Mouse (Mus musculus): ENCODE measurements around the gene Adarb1.

The Adarb1 gene

GRCm38 (mm10) chr10:77435343-77435742 lies 17.3 kb upstream of the Adarb1 start:
- DNase-seq (ENCODE audit: extremely low read depth, low read depth): no peak

DNA sequence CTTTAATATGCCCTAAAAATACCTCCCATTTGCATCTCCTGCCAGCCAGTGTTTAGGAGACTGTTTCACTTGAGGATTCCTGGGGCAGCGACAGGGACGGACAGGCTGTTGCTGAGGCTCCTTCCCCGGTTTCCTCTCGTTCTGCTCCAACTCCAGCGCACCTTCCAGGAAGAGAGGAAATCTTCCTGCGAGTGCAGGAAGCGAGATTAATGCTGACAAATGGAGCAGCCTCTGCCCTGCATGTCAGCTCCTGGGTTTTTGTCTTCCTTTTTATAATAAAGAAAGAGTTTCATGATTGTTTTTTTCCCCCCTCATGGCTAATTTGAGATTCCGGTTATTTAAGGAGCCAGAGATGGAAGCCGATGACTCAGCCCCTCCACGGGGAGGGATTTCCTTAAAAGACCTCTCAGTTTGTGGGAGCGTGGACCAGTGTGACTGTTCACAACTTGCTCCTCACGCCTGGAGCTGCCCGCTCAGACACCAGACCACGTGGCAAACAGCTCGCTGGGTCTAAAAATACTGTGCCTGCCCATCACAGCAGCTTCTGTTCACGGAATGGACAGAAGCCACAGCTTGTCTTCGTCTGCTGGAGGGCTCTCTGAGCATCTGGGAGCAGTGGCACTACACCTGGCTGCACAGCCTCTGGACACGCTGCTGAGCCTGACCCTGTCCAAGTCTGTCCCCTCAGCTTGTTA lies 16.5 kb upstream of the Adarb1 start:
- DNase-seq (ENCODE audit: extremely low read depth, low read depth): no peak

- DNase-seq (ENCODE audit: extremely low read depth, low read depth): no peak
Measured at GRCm38 (mm10) chr10:77434076-77434456, 16.0 kb upstream of the Adarb1 start.

GRCm38 (mm10) chr10:77430771-77431170 lies 12.7 kb upstream of the Adarb1 start:
- no peak for DNase-seq (ENCODE audit: extremely low read depth, low read depth)

DNA sequence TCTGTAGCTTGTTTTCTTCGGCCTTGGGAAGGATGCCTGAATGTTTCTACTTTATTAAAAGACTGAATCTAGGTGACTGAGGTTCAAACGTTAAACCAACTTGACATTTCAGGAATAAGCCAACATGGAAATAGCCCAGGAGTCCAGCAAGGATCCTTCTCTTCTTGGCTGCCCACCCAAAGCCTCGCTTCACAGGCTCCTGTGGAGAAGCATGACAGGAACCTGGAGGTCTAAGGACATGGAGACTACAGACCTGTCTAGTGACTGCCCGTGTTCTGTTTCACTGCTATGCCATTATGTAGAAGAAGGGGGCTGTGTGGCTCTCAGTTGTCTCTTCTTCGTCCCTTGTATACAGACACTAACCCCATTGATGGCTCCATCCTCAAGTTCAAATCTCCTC lies 11.9 kb upstream of the Adarb1 start:
- DNase-seq (ENCODE audit: extremely low read depth, low read depth): no peak

DNA sequence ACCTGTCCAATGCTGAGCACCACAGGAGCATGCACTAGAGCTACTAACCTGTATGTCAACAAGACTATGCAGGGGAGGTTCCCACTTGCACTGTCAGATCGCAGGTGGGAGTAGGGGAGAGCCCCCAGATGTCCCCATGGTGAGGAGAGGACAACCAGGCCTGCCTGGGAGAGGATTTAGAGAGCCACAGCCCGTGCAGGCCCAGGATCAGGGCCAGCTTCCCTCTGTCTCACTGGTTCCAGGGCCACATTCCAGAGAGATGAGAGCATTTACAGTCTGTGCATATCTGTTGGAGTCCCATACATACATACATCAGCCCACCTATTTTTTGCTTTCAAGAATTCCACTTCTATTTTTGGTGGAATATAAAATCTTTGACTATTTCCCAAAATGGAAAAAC lies 9.5 kb upstream of the Adarb1 start:
- no peak for DNase-seq (ENCODE audit: extremely low read depth, low read depth)

- DNase-seq (ENCODE audit: extremely low read depth, low read depth): no peak
Measured at GRCm38 (mm10) chr10:77420190-77420589, 2.1 kb upstream of the Adarb1 start.

DNA sequence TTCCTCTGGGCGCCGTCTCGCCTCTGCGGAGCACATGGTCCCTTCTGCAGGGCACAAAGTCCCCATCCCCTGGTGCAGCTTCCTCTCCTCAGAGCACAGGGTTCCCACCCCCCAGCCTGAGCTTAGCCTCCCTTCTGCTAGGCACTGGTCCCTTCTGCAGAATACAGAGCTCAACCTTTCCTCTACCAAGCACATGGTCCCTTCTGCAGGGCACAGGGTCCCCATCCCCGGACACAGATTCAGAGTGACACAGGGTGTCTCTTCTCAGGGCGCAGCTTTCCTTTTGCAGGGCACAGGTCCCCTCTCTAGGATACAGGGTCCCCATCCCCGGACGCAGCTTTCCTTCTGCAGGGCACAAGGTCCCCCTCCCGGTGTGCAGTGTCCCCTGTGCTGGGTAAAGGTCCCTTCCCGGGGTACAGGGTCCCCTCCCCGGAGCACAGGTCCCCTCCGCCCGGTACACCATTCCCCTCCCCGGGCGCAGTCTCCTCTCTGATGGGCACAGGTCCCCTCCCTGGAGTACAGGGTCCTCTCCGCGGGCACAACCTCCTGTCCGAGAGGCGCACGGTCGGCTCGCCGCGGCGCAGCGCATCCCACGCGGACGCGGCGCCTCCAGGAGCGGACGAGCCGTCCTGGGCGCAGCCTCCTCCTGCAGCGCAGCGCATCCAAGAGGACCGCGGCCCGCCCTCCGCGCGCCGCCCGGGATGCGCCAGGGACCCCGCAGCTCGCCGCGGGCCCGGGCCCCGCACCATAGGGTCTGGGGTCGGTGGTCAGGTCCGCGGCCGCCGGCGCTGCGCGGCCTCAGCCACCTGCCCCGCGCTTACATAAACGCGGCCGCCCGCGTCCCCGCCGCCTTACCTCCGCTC lies 599 bp downstream of the Adarb1 start:
- DNase-seq (ENCODE audit: extremely low read depth, low read depth): no peak

DNA sequence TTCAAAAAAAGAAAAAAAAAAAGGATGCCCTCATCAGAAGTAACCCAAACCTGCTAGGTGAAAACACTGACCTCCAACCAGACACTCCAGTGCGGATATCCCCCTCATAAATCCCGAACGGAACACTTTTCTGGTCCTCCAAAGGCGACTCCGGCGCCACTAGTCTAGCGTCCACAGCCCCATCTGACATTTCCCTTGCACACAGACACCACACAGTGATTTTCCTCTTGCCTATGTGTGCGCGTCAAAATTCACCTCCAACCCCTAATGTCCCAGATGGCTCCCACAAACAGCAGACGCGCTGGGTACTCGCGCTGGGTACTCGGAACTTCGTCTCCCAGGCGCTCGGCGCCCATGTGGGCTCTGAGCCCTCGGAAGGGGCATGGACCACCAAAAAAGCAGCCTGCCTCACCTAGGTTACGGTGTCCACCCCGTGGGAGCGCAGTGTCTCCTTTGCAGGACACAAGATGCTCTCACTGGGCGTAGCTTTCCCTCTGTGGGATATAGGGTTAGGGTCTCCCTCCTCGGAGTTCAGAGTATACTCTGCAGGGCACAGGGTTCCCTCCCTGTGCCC lies 1.3 kb downstream of the Adarb1 start:
- no peak for DNase-seq (ENCODE audit: extremely low read depth, low read depth)

- no peak for DNase-seq (ENCODE audit: extremely low read depth, low read depth)
Measured at GRCm38 (mm10) chr10:77415867-77416266, 2.2 kb downstream of the Adarb1 start.

DNA sequence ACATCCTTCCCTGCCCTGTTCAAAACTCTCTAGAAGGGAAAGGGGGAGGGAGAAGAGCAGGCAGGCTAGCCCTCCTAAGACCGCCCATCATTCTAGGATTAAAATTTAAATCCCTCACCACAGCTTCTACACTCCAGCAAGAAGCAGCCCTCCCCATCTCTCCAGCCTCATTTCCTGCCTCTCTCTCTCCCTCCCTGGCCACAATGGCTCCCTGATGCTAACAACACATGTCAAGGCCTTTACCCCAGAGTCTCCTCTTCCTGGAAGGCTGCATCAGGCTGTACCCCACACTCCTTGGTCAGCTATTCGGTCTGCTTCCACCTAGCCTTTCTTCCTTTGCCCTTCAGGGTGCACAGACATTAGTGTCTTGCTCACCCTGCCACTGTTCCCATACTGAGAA lies 4.3 kb downstream of the Adarb1 start:
- DNase-seq (ENCODE audit: extremely low read depth, low read depth): no peak

DNA sequence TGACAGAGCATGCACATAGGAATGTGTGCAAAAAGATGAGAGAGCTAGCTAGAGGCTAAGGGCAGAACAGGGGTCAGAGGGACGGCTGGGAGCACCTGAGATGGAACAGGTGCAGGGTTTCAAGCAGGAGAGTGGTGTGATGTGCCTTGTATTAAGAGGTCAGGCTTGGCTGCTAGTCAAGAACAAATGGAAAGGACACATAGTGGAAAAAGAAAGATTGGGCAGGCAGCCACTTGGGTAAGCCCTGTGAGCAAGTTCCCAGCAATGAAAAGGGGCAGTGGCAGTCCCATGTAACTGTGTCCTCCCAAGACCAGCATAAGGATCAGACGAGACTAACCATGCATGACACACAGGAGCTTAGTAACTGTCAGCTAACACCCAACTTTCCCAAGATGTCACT lies 8.9 kb downstream of the Adarb1 start:
- DNase-seq (ENCODE audit: extremely low read depth, low read depth): no peak

GRCm38 (mm10) chr10:77408241-77408640 lies 9.8 kb downstream of the Adarb1 start:
- DNase-seq (ENCODE audit: extremely low read depth, low read depth): no peak

DNA sequence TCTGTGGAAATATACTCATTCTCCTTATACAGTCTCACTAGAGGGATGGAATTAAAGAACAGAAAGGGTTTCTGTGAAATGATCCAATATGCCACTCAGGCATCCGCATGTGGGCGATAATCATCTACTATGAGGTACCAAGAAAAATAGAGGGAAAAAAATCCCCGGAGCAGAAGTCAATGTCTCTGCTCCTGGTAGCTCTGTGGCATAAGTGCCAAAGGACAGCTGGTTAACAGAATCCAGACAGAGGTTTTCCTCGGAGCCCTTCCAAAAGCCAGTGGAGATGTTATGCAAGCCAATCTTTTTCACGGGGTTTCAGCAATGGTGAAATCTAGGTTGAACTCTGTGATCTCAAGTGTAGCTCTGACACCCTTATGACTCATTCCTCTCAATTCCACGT lies 11.6 kb downstream of the Adarb1 start:
- DNase-seq (ENCODE audit: extremely low read depth, low read depth): no peak

DNA sequence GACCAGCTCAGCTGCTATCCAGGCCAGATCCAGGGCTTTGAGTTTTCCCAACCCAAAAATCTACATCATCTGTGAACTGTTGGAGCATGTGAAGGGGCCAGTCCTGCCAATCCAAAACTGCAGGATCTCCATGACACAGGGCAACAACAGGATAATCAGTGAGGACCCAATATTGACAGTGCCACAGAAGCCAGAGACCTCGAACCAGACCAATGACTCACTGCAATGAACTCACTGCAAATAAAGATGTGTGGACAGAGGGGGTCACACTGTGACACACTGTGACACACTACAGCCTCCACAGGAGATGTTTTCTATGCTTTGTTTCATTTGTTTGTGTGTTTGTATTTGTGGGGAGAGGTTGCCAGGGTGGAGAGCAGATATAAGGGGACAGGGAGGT lies 15.6 kb downstream of the Adarb1 start:
- DNase-seq (ENCODE audit: extremely low read depth, low read depth): no peak

GRCm38 (mm10) chr10:77401039-77401438 lies 17.0 kb downstream of the Adarb1 start:
- no peak for DNase-seq (ENCODE audit: extremely low read depth, low read depth)

- no peak for DNase-seq (ENCODE audit: extremely low read depth, low read depth)
Measured at GRCm38 (mm10) chr10:77399938-77400337, 18.1 kb downstream of the Adarb1 start.

DNA sequence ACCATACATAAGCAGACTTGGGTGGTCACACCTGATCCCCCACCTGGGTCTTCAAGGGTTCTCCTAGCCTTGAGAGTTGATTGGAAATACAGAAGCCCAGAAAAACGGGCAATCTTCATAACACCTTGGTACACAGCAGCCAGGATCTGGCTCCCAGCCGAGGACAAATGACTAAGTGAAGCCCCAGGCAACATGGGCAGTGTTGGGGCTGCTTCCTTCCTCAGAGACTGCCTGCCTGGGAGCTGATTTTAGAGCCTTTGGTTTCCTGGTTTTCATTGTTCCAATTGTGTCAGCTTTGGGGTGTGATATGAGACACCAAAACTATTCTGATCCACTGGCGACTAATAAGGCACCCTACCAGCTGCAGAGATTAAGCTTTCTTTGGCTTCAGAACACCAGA lies 20.0 kb downstream of the Adarb1 start:
- no peak for DNase-seq (ENCODE audit: extremely low read depth, low read depth)

GRCm38 (mm10) chr10:77397056-77397642 lies 20.9 kb downstream of the Adarb1 start:
- peak; percentile 10 for DNase-seq (ENCODE audit: extremely low read depth, low read depth)

GRCm38 (mm10) chr10:77396015-77396414 lies 22.1 kb downstream of the Adarb1 start:
- no peak for DNase-seq (ENCODE audit: extremely low read depth, low read depth)

DNA sequence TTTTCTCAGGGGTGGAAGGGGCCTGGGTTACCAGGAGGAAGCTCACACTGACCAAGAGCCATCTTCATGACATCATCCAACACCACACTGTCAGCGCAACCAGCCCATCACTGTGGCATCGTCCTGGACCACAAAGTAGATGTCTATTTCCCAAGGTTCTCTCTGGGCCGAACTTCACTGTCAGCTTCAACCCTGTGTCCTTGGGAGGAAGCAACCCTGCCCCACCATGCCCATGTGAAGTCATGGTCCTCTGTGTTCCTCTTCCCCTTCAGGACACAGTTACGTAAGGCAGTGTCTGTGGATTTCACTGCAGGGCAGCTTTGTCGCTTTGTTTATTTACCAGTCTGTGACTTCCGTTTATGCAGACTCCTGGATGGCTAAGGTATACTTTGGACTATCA lies 27.0 kb downstream of the Adarb1 start:
- no peak for DNase-seq (ENCODE audit: extremely low read depth, low read depth)

GRCm38 (mm10) chr10:77387558-77387957 lies 30.5 kb downstream of the Adarb1 start:
- DNase-seq (ENCODE audit: extremely low read depth, low read depth): no peak
